Mouse (Mus musculus) G1E (cell line): Measurements from ENCODE around the gene Ripk1.
"Not testable (repeated sequence)": the region's sequence is repeated elsewhere in the genome, so short reads cannot be mapped to it uniquely, and the experiment has no call there.

Experiments
- CTCF ChIP-seq: IDR thresholded peaks from 2 replicates; pipeline ENCODE4 v1.5.1; 2012; ENCODE audit warnings: low read depth, low read length, inconsistent platforms, mixed read lengths
- GATA1 ChIP-seq: IDR thresholded peaks from 2 replicates; pipeline ENCODE4 v1.6.1; 2012; ENCODE audit warnings: borderline replicate concordance, low read length, inconsistent platforms, mixed read lengths
- GATA2 ChIP-seq: IDR thresholded peaks from 2 replicates; pipeline ENCODE4 v1.6.1; 2012; ENCODE audit warnings: low read depth, low read length, inconsistent platforms, borderline replicate concordance
- POLR2AphosphoS5 ChIP-seq: IDR thresholded peaks from 2 replicates; pipeline ENCODE4 v1.6.1; 2012; ENCODE audit warnings: low read depth, low read length, inconsistent platforms; ENCODE audit not compliant: insufficient replicate concordance
- TAL1 ChIP-seq: conservative IDR thresholded peaks from 2 replicates; pipeline ENCODE4 v1.6.1; 2012; ENCODE audit warnings: low read depth, low read length, inconsistent platforms, mixed read lengths

GRCm38 (mm10) chr13:34074441-34074840 lies 72.3 kb downstream of the Ripk1 start:
- TF ChIP-seq CTCF, GATA1, TAL1, POLR2AphosphoS5, GATA2: not testable (repeated sequence)
